Mouse (Mus musculus) cortical plate, adult 2 months (tissue): ENCODE measurements around the gene Zfp598.

Source experiments
- CTCF ChIP-seq: fragments of 200-500 bp; IDR thresholded peaks from 2 replicates; pipeline ENCODE4 v1.5.1; 2011; ENCODE audit warnings: mild to moderate bottlenecking, control low read depth, low read length; ENCODE audit not compliant: insufficient read depth; ENCODE audit errors: extremely low read depth
- POLR2A ChIP-seq: fragments of 200-500 bp; IDR thresholded peaks from 2 replicates; pipeline ENCODE4 v1.6.1; 2011; ENCODE audit warnings: mild to moderate bottlenecking, low read length, control low read depth; ENCODE audit not compliant: insufficient read depth; ENCODE audit errors: extremely low read depth

DNA sequence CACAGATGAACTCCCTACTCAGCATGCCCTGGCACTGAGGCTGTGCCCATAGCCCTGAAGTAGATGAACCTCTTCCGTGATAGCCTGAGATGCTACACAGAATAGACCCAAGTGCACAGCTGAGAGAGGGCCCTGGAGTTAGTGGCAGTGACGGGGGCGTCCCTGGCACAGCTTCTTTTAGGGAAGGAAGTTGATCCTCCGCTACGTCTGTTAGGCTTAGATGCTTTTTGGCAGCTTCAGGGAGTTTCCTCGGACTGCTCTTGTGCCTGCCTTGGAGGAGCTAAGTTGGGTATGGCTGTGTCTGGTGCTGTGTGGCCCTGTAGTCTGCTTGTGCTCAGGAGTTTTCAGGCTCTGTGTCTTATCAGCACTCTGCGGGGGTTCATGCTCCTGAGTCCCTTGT lies 4.8 kb downstream of the Zfp598 start:
- TF ChIP-seq CTCF (no peak), POLR2A (no peak)
